Mouse (Mus musculus): Measurements from ENCODE around the gene Megf6. TPM values are rescaled to one million over a fixed set of nuclear protein-coding genes. Genes with fewer than 3 reads are reported as not detected.

Gene Megf6
- polyA plus RNA-seq, 1 experiment from 2014 or later: 43.7 TPM

Other genes with a start within 250 kb of the Megf6 start
- 76.2 and 86.1 TPM in 2 replicates for gene A430005L14Rik, start 213.5 kb upstream of the Megf6 start, polyA plus RNA-seq (2016; fragmentation: Nextera tagmentation; extraction: Ambion mirVana)
- 9.8 and 10.9 TPM in 2 replicates for gene Dffb, start 195.6 kb upstream of the Megf6 start, polyA plus RNA-seq (2016; fragmentation: Nextera tagmentation; extraction: Ambion mirVana)
- 21.0 and 23.0 TPM in 2 replicates for gene Cep104, start 195.5 kb upstream of the Megf6 start, polyA plus RNA-seq (2016; fragmentation: Nextera tagmentation; extraction: Ambion mirVana)
- 36.4 and 38.1 TPM in 2 replicates for gene Lrrc47, start 159.0 kb upstream of the Megf6 start, polyA plus RNA-seq (2016; fragmentation: Nextera tagmentation; extraction: Ambion mirVana)
- gene Smim1, start 144.5 kb upstream of the Megf6 start, polyA plus RNA-seq (2016; fragmentation: Nextera tagmentation; extraction: Ambion mirVana): 5.9 and 6.0 TPM in 2 replicates
- not detected in 2 replicates for gene Ccdc27, start 128.1 kb upstream of the Megf6 start, polyA plus RNA-seq (2016; fragmentation: Nextera tagmentation; extraction: Ambion mirVana)
- gene Trp73, start 30.5 kb upstream of the Megf6 start, polyA plus RNA-seq (2016; fragmentation: Nextera tagmentation; extraction: Ambion mirVana): 1.7 and 2.4 TPM in 2 replicates
- 41.9 and 42.9 TPM in 2 replicates for gene Wrap73, start 28.4 kb upstream of the Megf6 start, polyA plus RNA-seq (2016; fragmentation: Nextera tagmentation; extraction: Ambion mirVana)
- 154 and 159 TPM in 2 replicates for gene Tprgl, start 10.1 kb upstream of the Megf6 start, polyA plus RNA-seq (2016; fragmentation: Nextera tagmentation; extraction: Ambion mirVana)
- gene Arhgef16, start 130.9 kb downstream of the Megf6 start, polyA plus RNA-seq (2016; fragmentation: Nextera tagmentation; extraction: Ambion mirVana): 3.0 and 4.1 TPM in 2 replicates
- not detected in 2 replicates for gene B230104I21Rik, start 165.4 kb downstream of the Megf6 start, polyA plus RNA-seq (2016; fragmentation: Nextera tagmentation; extraction: Ambion mirVana)